Mouse (Mus musculus): ENCODE measurements at regions not wholly inside any gene's neighbourhood (a gene's known extent, or its start where the extent isn't known, plus 50 kb on each side); places are given as distances from the start of the nearest gene placed in this dataset.

DNA sequence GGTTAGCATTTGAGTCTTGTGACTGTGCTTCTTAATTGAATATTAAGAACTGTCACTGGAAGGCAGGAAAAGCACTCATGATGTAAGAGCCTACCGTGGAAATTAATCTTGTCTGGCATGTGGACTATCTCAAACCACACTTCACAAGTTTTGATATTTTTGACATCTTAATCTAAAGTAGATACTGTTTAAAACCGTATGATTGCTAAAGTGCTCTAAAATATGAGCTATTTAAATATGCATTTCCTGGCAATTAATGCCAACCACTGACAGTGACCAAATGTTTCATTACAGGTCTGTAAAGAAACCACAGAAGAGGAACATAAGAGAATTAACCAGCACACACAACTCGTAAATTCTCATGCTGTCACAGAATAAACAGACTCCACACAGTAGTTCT is 576.0 kb downstream of the Efna5 start:
- TF ChIP-seq CTCF (IDR thresholded peaks at IDR 0.05) (no peak), EP300 (IDR thresholded peaks at IDR 0.05; ENCODE audit: insufficient read depth, low read depth, low read length) (no peak), POLR2A (IDR thresholded peaks at IDR 0.05; ENCODE audit: insufficient read depth, low read depth, low read length) (no peak)

Measured in heart, adult 2 months (tissue).